In the genomic region with DNA sequence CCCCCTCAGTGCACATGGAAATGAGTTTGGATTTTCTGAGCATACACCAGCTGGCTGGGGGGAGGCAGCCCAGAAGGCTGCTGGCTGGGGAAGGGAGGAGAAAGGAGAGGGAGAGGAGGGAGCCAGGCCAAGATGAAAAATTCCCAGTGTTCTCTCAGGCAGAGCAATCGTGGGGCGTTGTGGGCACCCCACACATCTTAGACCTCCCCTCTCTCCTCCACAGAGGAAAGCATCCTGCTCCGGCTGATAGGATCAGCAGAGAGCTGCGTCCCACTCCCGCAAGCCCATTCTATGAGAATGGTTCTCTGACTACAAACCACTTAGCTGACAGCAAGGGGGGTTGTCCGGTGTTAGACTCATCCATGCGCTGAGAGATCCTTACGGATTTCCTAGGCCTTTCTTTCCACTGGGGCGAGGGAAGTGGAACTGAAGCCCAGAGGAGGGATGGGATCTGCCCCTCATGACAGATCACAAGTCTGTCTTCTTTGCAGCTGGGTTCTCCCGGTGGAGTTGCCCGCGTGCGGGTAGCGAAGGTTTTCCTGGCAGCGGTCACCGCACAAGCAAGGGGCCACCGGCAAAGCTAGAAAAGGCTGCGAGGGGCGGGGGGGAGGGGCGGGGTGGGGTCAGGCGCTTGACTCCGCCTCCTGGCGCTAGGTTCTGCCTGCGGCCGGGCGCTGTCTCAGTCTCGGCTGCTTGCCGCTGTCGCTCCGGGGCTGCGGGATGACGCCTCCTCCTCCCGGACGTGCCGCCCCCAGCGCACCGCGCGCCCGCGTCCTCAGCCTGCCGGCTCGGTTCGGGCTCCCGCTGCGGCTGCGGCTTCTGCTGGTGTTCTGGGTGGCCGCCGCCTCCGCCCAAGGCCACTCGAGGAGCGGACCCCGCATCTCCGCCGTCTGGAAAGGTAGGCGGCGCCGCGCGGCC, we compare ENCODE assay signal across 8 mouse cellular contexts. TPM values are rescaled to one million over a fixed set of nuclear protein-coding genes. Genes with fewer than 3 reads are reported as not detected.
DNase-seq lines count a peak whose midpoint lies in the region; ATAC-seq and TF ChIP-seq lines count a peak whose summit lies in the region.

A gene (plus strand): TSS at position 682 of the 918 bp plus-strand sequence.

- TF ChIP-seq CTCF in CH12.LX (conservative IDR thresholded peaks at IDR 0.05 in 1 of 2, IDR thresholded peaks at IDR 0.05 in 1 of 2; ENCODE audit: low read depth in 2 of 2, low read length in 2 of 2) = no peak
- TF ChIP-seq CTCF in forebrain, postnatal 0 days (IDR thresholded peaks at IDR 0.05; ENCODE audit: low read depth) = peak; percentile 9
- TF ChIP-seq CTCF in lung, adult 2 months (IDR thresholded peaks at IDR 0.05; ENCODE audit: insufficient read depth, low read length) = no peak
- TF ChIP-seq CTCF in olfactory bulb, adult 2 months (IDR thresholded peaks at IDR 0.05; ENCODE audit: insufficient read depth, low read depth, low read length) = no peak

- H3K9me3 ChIP-seq in CH12.LX (replicated peaks; ENCODE audit: low read length) = no peaks in the 10 kb centered on the region
- no peaks in the 10 kb centered on the region for H3K9me3 ChIP-seq in forebrain, postnatal 0 days (ENCODE audit: low read length)

- dilution Hi-C loops in CH12.LX (cut with MboI; ENCODE audit: extremely low pct_ligation_motif_present, extremely low pct_unique_long_range_greater_than_20kb, low sequenced_read_pairs) = no loop called here

- intact Hi-C loops in heart, postnatal 25 days (cut with DNase I) = loop anchor here (5.0 kb wide), 2 partner anchors 33 to 77 kb away; no protein-coding TSS in a partner anchor

- H3K27ac ChIP-seq in CH12.LX (ENCODE audit: insufficient read depth, low read depth) = peak within 1 kb of the TSS; percentile 96
- H3K27ac ChIP-seq in forebrain, postnatal 0 days (ENCODE audit: low read depth, low read length) = peak within 1 kb of the TSS; percentile 96
- H3K27ac ChIP-seq in olfactory bulb, adult 2 months (ENCODE audit: insufficient read depth, low read depth, low read length) = peak within 1 kb of the TSS; percentile 49; the same call in 1 of the 2 replicates

- H3K27me3 ChIP-seq in CH12.LX (replicated peaks) = no peaks in the 10 kb centered on the region
- no peaks in the 10 kb centered on the region for H3K27me3 ChIP-seq in forebrain, postnatal 0 days (ENCODE audit: insufficient read depth, low read length)

- WGBS in forebrain, postnatal 0 days = 2% methylated on average over 58 of the region's 60 CpGs
- 3% methylated on average over 60 of the region's 60 CpGs for WGBS in lung, adult 2 months
- 1% methylated on average over 54 of the region's 60 CpGs for WGBS in olfactory bulb, adult 2 months

- H3K36me3 ChIP-seq in CH12.LX (replicated peaks in 1 of 2; ENCODE audit: control insufficient read depth in 1 of 2, insufficient read depth in 1 of 2, low read length in 1 of 2) = peaks cover 25 to 40% of the 10 kb centered on the region in 2 experiments
- no peaks in the 10 kb centered on the region; the same call in 1 of the 2 replicates for H3K36me3 ChIP-seq in forebrain, postnatal 0 days (ENCODE audit: insufficient read depth)

- ATAC-seq in forebrain, postnatal 0 days = peak; percentile 85

- in situ Hi-C loops in CH12.LX (cut with MboI; ENCODE audit: low pct_ligation_motif_present, low pct_unique_long_range_greater_than_20kb, low sequenced_read_pairs) = loop anchor here (5.0 kb wide), 1 partner anchor 53 kb away; no protein-coding TSS in a partner anchor

- peaks cover 14 to 57% of the 10 kb centered on the region in 2 experiments for H3K4me1 ChIP-seq in CH12.LX (ENCODE audit: control insufficient read depth in 1 of 2, insufficient read depth in 2 of 2)
- H3K4me1 ChIP-seq in forebrain, postnatal 0 days (ENCODE audit: insufficient read depth) = peaks cover 24% of the 10 kb centered on the region
- H3K4me1 ChIP-seq in lung, adult 2 months (ENCODE audit: control insufficient read depth, insufficient read depth, low read length) = peaks cover 4% of the 10 kb centered on the region
- peaks cover 24% of the 10 kb centered on the region for H3K4me1 ChIP-seq in olfactory bulb, adult 2 months (ENCODE audit: control insufficient read depth, insufficient read depth, low read length)

- peak within 1 kb of the TSS; percentile 99 for H3K9ac ChIP-seq in CH12.LX (ENCODE audit: insufficient read depth, low read depth)
- H3K9ac ChIP-seq in forebrain, postnatal 0 days = peak within 1 kb of the TSS; percentile 90

- no peak for TF ChIP-seq RAD21 in CH12.LX (IDR thresholded peaks at IDR 0.05; ENCODE audit: low read depth, low read length)

- DNase-seq in CH12.LX (ENCODE audit: extremely low read depth) = peak; percentile 71
- DNase-seq in cerebellum, adult 11 months = peak; percentile 84
- peak; percentile 87 for DNase-seq in forebrain, postnatal 0 days
- peak; percentile 68 for DNase-seq in heart, postnatal 25 days (ENCODE audit: low spot score)
- peak; percentile 80 to 88 for DNase-seq in layer of hippocampus, adult 18-20 months (ENCODE audit: low spot score in 2 of 2)
- peak; percentile 73 for DNase-seq in lung, adult 2 months
- DNase-seq in thymus, postnatal 0 days (ENCODE audit: low spot score) = peak; percentile 87

- peaks cover 63% of the 10 kb centered on the region for H3K79me2 ChIP-seq in CH12.LX (replicated peaks; ENCODE audit: control insufficient read depth, extremely low read depth, insufficient read depth, poor library complexity, severe bottlenecking)

- peak within 1 kb of the TSS; percentile 72 for H3K4me2 ChIP-seq in CH12.LX (ENCODE audit: insufficient read depth, low read depth, poor library complexity, severe bottlenecking)
- H3K4me2 ChIP-seq in forebrain, postnatal 0 days (ENCODE audit: low read depth) = peak within 1 kb of the TSS; percentile 63

- TF ChIP-seq EP300 in CH12.LX (IDR thresholded peaks at IDR 0.05; ENCODE audit: low read length) = peak; percentile 47; the same call in 1 of the 2 replicates

- peak within 1 kb of the TSS; percentile 94 to 100 (median 99) for H3K4me3 ChIP-seq in CH12.LX (replicated peaks in 1 of 3; ENCODE audit: low read depth in 2 of 3, low read length in 2 of 3, poor library complexity in 1 of 3)
- H3K4me3 ChIP-seq in forebrain, postnatal 0 days (ENCODE audit: low read depth, low read length) = peak within 1 kb of the TSS; percentile 93
- peak within 1 kb of the TSS; percentile 79 for H3K4me3 ChIP-seq in lung, adult 2 months (replicated peaks; ENCODE audit: extremely low read depth, low read depth, low read length)
- H3K4me3 ChIP-seq in olfactory bulb, adult 2 months (ENCODE audit: insufficient read depth, low read depth, low read length) = peak within 1 kb of the TSS; percentile 91

- TF ChIP-seq POLR2A in CH12.LX (IDR thresholded peaks at IDR 0.05; ENCODE audit: low read depth, low read length) = peak; percentile 97
- TF ChIP-seq POLR2A in lung, adult 2 months (IDR thresholded peaks at IDR 0.05; ENCODE audit: borderline replicate concordance, extremely low read depth, low read depth, low read length) = peak; percentile 88
- TF ChIP-seq POLR2A in olfactory bulb, adult 2 months (IDR thresholded peaks at IDR 0.05; ENCODE audit: insufficient read depth, low read depth, low read length) = peak; percentile 60; the same call in 1 of the 2 replicates

TF ChIP-seq in CH12.LX, 34 proteins besides CTCF, POLR2A, EP300 and RAD21:
- TF ChIP-seq E2F4 (IDR thresholded peaks at IDR 0.05; ENCODE audit: insufficient replicate concordance, low read depth, low read length) = no peak
- no peak for TF ChIP-seq MAFK (IDR thresholded peaks at IDR 0.05; ENCODE audit: insufficient replicate concordance, low read length)
- peak; percentile 93 for TF ChIP-seq CHD1 (IDR thresholded peaks at IDR 0.05; ENCODE audit: low read depth, low read length)
- TF ChIP-seq PAX5 (IDR thresholded peaks at IDR 0.05; ENCODE audit: low read length) = no peak
- peak; percentile 85 for TF ChIP-seq TBP (conservative IDR thresholded peaks at IDR 0.05; ENCODE audit: low read depth, low read length)
- peak; percentile 98 for TF ChIP-seq ZMIZ1 (IDR thresholded peaks at IDR 0.05; ENCODE audit: low read depth, low read length)
- peak; percentile 57 for TF ChIP-seq CHD2 (IDR thresholded peaks at IDR 0.05; ENCODE audit: low read length)
- TF ChIP-seq ZNF384 (IDR thresholded peaks at IDR 0.05; ENCODE audit: low read depth, low read length) = no peak
- peak; percentile 86 for TF ChIP-seq TCF12 (IDR thresholded peaks at IDR 0.05; ENCODE audit: low read depth, low read length)
- peak; percentile 13; the same call in 1 of the 2 replicates for TF ChIP-seq HCFC1 (IDR thresholded peaks at IDR 0.05; ENCODE audit: low read depth, low read length)
- peak; percentile 23; the same call in 1 of the 2 replicates for TF ChIP-seq MXI1 (IDR thresholded peaks at IDR 0.05; ENCODE audit: low read depth, low read length)
- peak; percentile 74; the same call in 1 of the 2 replicates for TF ChIP-seq POLR2AphosphoS2 (IDR thresholded peaks at IDR 0.05; ENCODE audit: low read depth, low read length)
- TF ChIP-seq MAX (IDR thresholded peaks at IDR 0.05; ENCODE audit: low read length) = 0 out of 2 replicates have a peak, but pooled peaks have one; percentile 24
- peak; percentile 55 for TF ChIP-seq ETS1 (conservative IDR thresholded peaks at IDR 0.05; ENCODE audit: low read depth, low read length)
- peak; percentile 26; the same call in 1 of the 2 replicates for TF ChIP-seq MEF2A (IDR thresholded peaks at IDR 0.05; ENCODE audit: borderline replicate concordance, low read depth, low read length)
- TF ChIP-seq MAZ (IDR thresholded peaks at IDR 0.05; ENCODE audit: low read depth, low read length) = peak; percentile 76; the same call in 1 of the 2 replicates
- TF ChIP-seq NELFE (IDR thresholded peaks at IDR 0.05; ENCODE audit: low read depth, low read length) = peak; percentile 97
- TF ChIP-seq SIN3A (IDR thresholded peaks at IDR 0.05; ENCODE audit: low read length) = peak; percentile 82
- TF ChIP-seq IRF4 (IDR thresholded peaks at IDR 0.05; ENCODE audit: low read depth, low read length) = peak; percentile 58
- no peak for TF ChIP-seq MYC (IDR thresholded peaks at IDR 0.05; ENCODE audit: low read depth, low read length)
- TF ChIP-seq BHLHE40 (IDR thresholded peaks at IDR 0.05; ENCODE audit: low read depth, low read length) = peak; percentile 76

RNA-seq across cellular contexts. Expression of the gene that starts here (rescaled TPM):
- total RNA-seq in CH12.LX (2012; rRNA removed) = 113 and 181 TPM in 2 replicates
- total RNA-seq in CH12.LX (2014; rRNA removed) = 78.2 and 88.6 TPM in 2 replicates
- 81.9 and 89.4 TPM in 2 replicates for polyA plus RNA-seq in CH12.LX (2012; ENCODE audit: insufficient read length, low read depth)
- 27.2 and 43.0 TPM in 2 replicates for total RNA-seq in forebrain, postnatal 0 days (2014; rRNA removed)
- 2.4 and 3.2 TPM in 2 replicates for polyA plus RNA-seq in forebrain, postnatal 0 days (2015; fragmentation: Nextera tagmentation; extraction: Ambion mirVana)
- total RNA-seq in heart, postnatal 25 days (2021) = 10 to 100 TPM; 18.8 to 28.5 TPM
- total RNA-seq in layer of hippocampus, adult 18-20 months (2021) = 10 to 100 TPM; 85.7 to 96.3 TPM
- polyA plus RNA-seq in lung, adult 2 months (2012; rRNA removed) = 69.3 and 90.1 TPM in 2 replicates
- polyA plus RNA-seq in olfactory bulb, adult 2 months (2012; ENCODE audit: insufficient read depth, insufficient read length, low replicate concordance, missing spikeins) = not detected in 2 replicates
- polyA plus RNA-seq in thymus, postnatal 0 days (2015; fragmentation: Nextera tagmentation; extraction: Ambion mirVana) = 3.4 and 4.0 TPM in 2 replicates

Comparison
In these comparisons a context has a peak if more than half of its experiments do, and no peak if none do; other contexts are left out.
1. Peak in every context shown above with its lines: DNase-seq, ATAC-seq, H3K4me3 ChIP-seq and H3K27ac ChIP-seq.